Mouse (Mus musculus) large intestine, adult 2 months (tissue): Measurements from ENCODE around the gene Pip4k2a. TPM values are rescaled to one million over a fixed set of nuclear protein-coding genes. Genes with fewer than 3 reads are reported as not detected.

Source experiments
- DNase-seq: peaks from one replicate; pipeline ENCODE4 v3.0.0-alpha.2; 2012; ENCODE audit warnings: low read depth, low spot score
- WGBS: fragments of 180-500 bp; shearing (Covaris S2); methylation state at CpG from one replicate; pipeline ENCODE4 v1.1.7; 2018; 5-methylcytosine and 5-hydroxymethylcytosine counted together
- polyA plus RNA-seq: library from polyadenylated mRNA; depleted of rRNA; stranded (reverse); fragments of >200 nt; gene quantifications from 2 replicates; pipeline ENCODE4 v1.2.3, GENCODE M21; 2012

Gene Pip4k2a
- polyA plus RNA-seq, 1 experiment: 4.6 TPM

DNA sequence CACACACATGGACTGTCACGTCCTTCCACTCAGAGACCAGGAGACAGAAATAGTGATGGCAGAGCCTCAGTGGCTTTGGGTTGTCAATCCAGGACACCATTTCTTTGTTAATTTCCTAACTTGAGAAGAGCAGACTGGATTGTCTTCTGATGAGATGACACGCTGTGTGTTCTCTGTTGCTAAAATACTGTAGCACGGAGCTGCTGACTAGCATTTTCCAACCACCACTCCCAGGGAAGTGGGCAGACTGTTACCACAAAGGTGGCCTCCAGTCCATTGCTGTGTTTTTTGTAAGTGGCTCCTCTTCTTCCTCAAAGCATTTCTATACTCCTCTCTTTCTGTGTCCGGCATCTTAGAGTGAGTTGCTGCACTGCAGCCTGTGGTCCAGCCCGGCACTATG, 39.4 kb downstream of the Pip4k2a start:
- DNase-seq: no peak
- WGBS: 87% methylated on average over 5 of the region's 5 CpGs

DNA sequence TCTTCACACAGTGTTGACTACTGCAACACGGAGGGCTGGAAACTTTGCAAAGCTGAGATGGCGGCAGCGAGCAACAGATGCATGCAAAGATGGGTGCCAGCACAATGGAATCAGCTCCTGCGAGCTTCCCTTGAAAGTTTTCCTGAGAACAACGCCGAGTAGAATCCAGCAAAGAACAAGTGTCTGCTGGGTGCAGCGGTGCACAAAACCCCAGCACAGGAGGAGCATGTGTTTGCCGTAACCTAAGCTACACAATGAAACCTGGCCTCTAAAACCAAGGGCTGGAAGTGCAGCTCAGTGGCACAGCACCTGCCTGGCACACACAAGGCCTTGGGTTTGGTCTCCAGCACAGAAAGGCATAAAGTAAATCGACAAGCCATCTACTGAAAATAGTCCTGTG, 39.9 kb downstream of the Pip4k2a start:
- 90% methylated on average over 9 of the region's 9 CpGs for WGBS
- DNase-seq: no peak

DNA sequence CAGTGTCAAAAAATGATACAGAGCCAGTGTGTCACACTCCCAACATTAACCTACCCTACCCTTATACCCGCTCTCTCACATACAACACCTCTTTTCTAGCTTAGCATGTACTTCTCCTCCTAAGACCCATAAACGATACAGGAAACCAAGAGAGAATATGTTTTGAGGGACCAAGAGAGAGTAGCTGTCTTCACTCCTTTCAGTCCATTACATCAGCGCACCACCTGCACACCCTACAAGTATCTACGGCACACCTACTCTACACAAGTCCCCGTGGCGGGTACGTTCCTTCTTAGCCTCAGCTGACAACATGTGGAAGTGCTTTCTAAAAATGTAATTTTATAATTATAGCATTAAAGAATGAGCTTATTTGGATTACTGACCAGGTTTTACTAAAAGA, 40.5 kb downstream of the Pip4k2a start:
- 85% methylated on average over 7 of the region's 7 CpGs for WGBS
- DNase-seq: no peak

DNA sequence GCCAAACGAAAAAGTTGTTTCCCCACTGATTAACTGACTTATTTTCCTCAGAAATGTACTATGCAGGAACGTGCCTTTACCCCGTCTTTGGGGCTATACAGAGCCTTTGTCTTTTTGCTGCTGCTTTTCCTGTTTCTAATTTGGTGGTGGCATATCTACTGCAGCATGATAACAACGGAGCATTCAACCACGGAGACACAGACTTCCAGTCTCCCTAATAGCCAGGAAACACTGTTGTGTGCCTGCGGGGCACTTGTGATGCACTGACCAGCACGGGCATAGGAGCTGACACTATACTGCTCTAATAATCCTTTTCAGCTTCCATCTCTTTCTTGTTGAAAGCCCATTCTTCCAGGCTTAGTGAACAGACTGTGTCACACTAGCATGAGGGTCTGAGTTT, 41.0 kb downstream of the Pip4k2a start:
- WGBS: 76% methylated on average over 7 of the region's 7 CpGs
- no peak for DNase-seq

DNA sequence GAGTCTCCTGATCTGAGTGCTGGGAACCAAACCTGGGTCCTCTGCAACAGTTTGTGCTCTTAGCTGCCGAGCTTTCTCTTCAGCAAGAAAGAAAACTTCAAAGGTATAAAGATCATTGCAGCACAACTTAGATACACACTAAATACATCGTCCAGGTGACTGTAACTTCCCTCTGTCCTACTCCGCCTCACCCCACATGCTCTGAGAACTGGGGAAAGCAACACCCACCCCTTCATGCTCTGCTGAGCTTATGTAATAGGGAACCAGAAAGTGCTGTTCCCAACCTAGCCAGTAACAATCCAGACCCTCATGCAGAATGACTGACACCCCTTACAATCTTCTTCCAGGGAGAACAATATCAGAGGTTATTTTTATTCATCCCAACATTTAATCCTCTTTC, 41.5 kb downstream of the Pip4k2a start:
- WGBS: 78% methylated on average over 3 of the region's 3 CpGs
- no peak for DNase-seq

DNA sequence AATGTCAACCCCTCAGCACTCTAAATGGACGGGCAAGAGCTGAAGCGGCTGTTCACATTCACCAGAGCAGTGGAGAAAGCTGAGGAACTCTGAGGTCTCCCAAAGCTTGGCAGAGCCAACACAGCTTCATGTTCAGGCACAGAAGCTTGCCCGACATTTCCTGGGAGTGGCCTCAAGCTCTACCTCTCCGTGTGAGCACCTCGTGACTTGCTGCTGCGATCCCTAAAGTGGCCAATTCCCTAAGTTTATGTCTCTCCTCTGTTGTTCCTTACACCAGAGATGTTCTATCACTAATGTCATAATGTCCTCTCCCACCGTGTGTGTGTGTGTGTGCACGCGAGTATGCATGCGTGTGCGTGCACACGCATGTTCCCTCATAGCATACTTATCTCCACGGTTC, 42.3 kb downstream of the Pip4k2a start:
- WGBS: 86% methylated on average over 13 of the region's 13 CpGs
- DNase-seq: no peak

DNA sequence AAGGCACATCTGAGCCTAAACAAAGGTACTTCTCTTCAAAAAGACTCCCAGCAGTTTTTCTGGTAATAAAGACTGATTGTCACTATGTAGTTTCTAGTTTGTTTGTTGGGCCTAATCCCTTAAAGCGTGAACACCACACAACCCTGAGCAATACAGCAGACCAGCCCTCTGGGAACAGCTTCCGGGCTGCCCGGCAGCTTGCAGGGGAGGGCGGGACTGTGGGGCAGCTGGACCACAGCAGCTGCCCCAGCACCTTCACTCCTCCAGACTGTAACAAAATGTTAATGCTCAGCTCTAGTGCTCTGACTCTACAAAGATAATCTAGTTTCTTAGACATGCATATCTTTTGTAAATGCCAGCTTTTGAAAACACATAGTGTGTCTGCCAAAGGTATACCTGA, 42.9 kb downstream of the Pip4k2a start:
- no peak for DNase-seq
- 44% methylated on average over 4 of the region's 4 CpGs for WGBS

DNA sequence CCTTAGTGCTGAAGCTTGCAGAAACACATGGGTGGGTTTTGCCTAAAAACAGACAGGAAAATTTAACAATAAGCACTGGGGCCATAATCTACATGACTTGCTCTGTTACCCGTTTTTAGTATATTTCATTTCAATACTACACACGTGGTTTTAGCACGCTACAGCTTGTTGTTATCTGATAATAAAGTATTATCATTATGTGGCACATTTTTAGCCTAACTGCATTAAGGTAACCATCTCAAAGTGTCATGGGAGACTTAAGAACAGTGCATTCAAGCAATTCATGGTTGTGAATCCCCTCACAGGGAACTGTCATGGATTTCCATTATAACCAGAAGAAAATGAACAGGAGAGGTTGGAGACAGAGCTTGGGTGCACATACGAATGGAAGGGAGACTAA, 43.5 kb downstream of the Pip4k2a start:
- WGBS: 75% methylated on average over 4 of the region's 4 CpGs
- no peak for DNase-seq

DNA sequence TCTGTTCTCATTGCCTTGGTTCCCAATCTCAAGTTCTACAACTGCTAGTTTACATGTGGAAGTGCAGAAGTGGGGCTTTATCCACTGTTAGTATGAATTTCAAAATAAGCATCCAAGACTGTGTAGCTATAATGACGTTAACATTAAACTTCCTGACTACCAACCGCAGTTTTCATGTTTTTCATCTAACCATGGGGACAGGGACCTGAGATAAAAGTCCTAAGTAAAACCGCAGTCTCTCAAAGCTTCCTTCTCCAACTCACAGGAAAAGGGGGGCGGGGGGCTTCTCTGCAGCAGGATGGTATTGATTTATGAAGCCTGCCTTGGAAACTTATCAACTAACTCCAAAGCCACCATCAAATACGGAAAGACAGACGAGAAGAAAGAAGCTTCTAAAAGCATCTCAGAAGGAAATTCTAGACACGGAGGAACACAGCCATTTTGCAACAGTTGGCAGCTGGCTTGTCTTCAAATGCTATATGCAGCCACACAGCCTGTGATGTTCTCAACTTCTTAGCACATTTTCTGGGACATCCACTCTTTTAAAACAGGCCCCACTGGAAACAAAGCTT, 45.7 kb downstream of the Pip4k2a start:
- 57% methylated on average over 7 of the region's 7 CpGs for WGBS
- DNase-seq: no peak

DNA sequence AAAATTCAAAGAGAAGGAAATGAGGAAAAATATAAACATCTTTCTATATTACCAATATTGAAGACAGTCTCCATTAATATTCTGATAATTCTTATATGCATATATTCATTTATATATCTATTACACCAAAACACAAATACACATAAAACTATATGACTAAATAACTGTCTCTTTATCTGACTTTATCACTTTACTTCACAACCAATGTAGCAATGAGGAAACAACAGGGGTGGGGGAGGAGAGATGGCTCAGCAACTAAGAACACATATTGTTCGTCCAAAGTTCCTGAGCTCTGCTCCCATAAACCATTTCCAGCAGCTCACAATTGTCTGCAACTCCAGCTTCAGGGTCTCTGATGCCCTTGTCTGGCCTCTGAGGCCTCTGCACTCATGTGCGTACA, 47.2 kb downstream of the Pip4k2a start:
- no peak for DNase-seq
- WGBS: 52% methylated on average over 2 of the region's 2 CpGs

DNA sequence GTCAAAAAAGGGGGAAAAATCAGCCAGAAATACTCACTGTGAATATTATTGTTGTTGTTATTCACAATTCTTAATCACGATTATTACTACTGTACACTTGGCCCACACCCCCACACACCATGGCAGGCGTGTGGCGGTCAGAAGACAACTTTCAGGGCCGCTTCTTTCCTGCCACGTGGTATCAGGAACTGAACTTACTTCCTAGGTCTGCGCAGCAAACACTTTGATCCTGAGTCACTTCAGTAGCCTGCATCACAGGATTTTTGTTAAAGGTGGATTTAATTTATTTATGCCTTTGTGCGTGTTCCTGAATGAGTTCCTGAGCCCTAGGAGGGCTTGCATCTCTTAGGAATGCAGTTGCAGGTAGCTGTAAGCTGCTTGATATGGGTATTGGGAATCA, 49.2 kb downstream of the Pip4k2a start:
- DNase-seq: no peak
- 70% methylated on average over 7 of the region's 7 CpGs for WGBS

DNA sequence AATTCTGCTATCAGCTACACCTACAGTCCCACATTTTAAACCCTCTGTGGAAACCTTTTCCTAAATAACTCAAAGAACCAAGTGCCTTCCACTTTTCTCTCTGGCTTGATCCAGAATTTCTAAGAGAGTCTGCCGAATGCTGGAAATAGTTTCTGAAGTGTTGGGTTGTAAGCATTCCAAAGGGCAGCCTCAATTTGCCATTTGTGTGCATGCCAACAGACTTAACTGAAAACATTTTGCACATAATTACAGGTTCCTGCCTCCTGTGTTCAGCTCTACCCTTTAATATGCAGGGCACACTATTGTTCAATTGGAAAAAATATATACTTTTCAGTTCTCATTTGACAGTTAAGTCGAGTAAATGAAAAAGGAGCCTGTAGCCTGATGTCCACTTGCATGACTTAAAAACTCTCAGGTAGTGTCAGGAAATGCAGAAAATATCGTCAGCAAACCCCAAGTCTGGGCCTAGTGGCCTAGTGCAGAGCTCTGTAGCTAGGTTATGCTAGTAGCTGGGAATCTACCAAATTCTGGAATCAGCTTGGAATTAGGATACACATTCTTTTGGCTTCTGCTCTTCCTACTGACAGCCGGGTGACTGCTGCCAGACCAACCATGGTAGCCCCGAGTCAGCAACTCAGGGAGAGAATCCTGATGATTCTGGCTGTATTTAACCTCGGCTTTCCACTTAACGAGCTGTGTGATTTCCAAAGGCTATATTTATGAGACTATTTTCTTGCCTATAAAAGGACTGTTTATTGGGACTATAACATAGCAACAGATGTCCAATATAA, 50.1 kb downstream of the Pip4k2a start:
- DNase-seq: no peak
- 49% methylated on average over 7 of the region's 7 CpGs for WGBS

DNA sequence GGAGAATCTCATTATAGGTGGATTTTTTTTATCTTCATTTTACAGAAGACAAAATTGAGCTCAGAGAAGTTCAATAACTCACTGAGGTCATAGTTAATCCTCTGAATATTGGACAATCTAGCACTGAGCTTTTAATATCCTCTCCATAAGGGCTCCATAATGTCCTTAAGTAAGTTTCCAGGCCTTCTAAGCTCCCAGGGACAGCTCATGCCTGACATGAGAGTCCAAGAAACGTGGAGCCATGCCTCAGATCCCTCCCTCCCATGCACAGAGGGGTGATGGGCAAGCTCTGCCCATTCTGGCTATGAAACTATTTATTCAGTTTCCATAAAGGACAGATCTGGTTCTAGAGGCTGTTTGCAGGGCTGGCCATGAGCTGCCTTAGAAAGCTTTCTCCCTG, 52.5 kb downstream of the Pip4k2a start:
- no peak for DNase-seq
- whole genome bisulfite sequencing: 38% methylated on average over 1 of the region's 1 CpGs

DNA sequence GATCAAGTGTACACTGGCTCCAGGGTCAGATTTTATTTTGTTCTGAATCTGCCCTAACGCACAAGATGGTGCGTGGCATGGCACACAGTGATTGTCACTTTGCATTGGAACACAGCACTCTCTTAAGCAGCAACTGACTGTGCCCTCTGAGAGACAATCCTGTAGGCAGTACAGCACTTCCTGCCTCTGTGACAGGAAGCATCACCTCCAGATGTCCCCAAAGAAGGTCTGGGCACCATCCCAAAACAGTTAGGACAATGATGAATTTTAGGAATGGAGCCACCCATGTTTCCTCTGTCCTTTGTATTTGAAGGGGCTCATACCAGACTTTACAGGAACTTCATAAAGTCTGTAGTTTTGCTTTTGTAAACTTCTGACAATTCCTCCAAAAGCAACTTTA, 54.0 kb downstream of the Pip4k2a start:
- no peak for DNase-seq
- 94% methylated on average over 2 of the region's 2 CpGs for WGBS

DNA sequence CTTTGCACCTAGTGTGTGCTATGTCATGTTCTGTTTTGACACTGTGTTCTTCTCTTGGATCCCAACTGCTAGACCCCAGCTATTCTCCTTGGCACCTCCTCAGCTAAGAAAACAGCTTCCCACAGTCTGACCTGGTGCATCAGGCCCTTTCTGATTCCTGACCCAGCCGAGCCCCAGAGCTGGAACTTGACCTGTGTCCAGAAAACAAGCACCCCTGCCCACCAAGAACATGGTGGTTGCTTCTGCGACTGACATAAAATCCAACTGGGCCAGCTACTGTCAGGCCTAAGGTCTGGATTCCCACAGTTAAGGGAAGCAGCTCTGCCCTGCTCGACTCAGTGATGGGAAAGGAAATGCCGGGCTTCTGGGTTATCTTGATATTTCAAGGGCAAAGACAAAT, 54.6 kb downstream of the Pip4k2a start:
- DNase-seq: no peak
- 71% methylated on average over 4 of the region's 4 CpGs for WGBS

DNA sequence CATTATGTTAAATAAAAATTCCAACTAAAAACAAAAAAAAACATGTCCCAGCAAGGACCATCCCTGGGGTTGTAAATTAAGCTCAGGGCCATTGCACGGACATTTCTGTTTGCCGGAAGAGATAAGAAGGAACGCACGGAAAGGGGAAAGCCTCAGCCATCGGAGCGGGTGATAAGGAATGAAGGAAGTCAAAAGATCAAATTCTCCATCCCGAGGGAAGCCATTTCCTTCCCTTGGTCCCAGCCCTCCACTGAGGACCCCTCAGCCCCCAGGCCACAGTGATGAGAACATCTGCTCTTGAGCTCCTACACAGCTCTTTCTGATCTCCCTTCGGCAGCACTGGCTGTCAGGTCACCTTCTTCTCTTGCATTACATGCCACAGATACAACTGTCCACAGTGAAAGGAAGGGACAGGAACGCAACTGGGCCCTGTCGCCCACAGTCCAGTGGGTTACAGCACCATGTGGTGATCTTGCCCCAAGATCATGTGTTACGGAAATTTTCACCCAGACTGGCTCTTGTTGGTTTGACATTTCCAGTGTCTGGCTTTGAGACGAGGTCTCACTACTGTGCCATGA, 57.1 kb downstream of the Pip4k2a start:
- 56% methylated on average over 12 of the region's 12 CpGs for WGBS
- no peak for DNase-seq

DNA sequence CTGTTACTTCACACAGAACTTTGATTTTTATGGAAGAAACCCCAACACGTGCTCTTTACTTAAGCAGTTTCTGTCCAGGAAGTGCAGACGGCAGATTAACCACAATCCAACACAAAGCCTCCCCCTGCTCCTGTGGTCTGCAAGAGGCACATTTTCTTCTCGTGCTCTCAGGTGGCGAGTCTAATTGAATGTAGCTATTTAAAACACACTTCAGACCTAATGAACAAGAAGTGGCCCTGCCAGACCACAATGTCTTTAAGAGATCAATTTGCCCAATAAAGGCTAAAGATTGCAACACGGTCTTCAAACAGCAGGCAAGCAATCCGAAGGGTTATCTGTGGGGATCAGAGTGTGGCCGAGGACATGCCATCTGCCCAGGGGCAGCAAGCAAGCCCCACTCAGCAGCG, 59.0 kb downstream of the Pip4k2a start:
- DNase-seq: no peak
- WGBS: 34% methylated on average over 8 of the region's 8 CpGs

DNA sequence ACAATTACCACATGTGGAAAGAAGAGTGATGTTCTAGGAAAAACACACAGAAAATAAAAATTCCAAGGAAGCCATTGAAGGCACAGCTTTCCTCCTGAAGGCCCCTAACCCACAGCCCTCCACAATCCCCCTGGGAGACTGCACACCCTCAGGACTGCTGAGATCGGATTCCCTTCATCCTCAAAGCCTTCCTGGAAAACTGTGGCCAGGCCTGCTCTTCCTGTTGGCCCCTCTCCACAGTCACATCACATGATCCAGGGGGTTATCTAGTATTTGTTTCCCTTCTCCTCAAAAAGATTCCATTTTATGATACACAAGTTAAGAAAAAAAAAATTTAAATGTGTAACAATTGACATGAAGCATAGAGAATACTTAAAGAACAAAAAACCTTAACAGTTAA, 59.7 kb downstream of the Pip4k2a start:
- DNase-seq: no peak
- WGBS: 39% methylated on average over 1 of the region's 1 CpGs

DNA sequence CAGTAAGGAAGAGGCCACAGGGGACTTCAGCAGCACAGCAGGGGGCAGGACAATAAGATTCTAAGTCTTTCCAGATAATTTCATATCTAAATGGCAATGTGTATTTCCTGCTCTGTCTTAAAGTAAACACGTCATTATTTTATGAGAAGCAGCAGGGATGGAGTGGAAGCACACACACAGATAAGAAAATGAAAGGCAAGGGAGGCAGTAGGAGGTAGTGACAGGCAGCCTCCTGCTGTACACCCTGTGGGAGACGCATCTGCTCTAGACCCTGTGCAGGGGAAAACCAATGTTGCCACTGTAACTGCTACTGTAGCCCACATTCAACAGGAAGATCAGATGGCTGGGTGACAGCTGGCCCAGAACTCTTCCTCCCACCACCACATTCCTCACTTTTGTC, 60.3 kb downstream of the Pip4k2a start:
- WGBS: 31% methylated on average over 2 of the region's 2 CpGs
- DNase-seq: no peak

DNA sequence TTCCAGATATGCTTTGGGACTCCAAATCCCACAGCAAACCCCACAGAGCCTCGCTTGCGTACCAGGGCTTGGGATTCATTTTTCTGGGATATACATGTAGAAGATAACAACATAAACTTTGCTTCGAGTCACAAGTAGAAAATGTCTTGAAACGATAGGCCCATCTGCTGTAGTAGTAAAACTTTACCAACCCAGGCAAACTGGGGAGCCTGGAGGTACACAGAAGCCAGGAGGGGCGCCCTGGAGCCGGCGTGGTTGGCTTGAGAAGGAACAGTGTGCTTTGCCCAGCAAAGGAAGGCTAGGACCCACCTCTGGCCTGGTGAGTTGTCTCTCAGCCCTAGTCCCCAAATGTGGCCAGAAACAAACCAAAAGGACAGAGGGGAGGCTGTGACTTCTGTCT, 61.5 kb downstream of the Pip4k2a start:
- 87% methylated on average over 7 of the region's 7 CpGs for WGBS
- DNase-seq: no peak

DNA sequence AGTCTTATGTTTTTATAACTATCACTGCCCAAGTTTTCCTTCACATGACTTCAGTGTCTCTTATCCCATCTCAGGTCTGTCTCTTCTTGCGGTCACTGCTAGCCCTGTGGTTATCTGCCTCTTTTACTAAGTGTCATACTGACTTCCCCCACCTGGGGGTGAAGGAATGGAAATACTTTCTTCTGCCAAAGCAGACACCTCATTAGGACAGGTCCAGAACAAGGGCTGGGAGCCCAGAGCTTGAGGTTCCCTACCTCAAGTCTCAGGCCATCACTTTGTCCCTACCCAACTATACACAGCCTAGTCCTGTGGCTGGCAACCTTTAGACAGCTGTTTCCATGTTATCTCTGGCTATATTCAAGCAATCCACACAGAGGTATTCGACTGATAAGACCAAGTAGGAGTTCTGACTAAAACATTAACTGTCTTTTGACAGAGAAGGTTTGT, 62.3 kb downstream of the Pip4k2a start:
- WGBS: 70% methylated on average over 2 of the region's 2 CpGs
- no peak for DNase-seq
